Mouse (Mus musculus) CH12.LX (cell line): ENCODE measurements at regions not wholly inside any gene's neighbourhood (a gene's known extent, or its start where the extent isn't known, plus 50 kb on each side); places are given as distances from the start of the nearest gene placed in this dataset.

Source experiments
- MAZ ChIP-seq: IDR thresholded peaks from 2 replicates; pipeline ENCODE4 v1.6.1; 2012; ENCODE audit warnings: low read depth, mild to moderate bottlenecking, inconsistent platforms, low read length, improper control_type of control experiment, moderate library complexity
- POLR2A ChIP-seq: IDR thresholded peaks from 2 replicates; pipeline ENCODE4 v1.6.1; 2011; ENCODE audit warnings: low read depth, mild to moderate bottlenecking, improper control_type of control experiment, low read length
- RAD21 ChIP-seq: IDR thresholded peaks from 2 replicates; pipeline ENCODE4 v1.6.1; 2011; ENCODE audit warnings: low read depth, mild to moderate bottlenecking, low read length, improper control_type of control experiment, moderate library complexity
- ZMIZ1 ChIP-seq: IDR thresholded peaks from 2 replicates; pipeline ENCODE4 v1.6.1; 2012; ENCODE audit warnings: low read depth, mild to moderate bottlenecking, inconsistent platforms, low read length, improper control_type of control experiment

DNA sequence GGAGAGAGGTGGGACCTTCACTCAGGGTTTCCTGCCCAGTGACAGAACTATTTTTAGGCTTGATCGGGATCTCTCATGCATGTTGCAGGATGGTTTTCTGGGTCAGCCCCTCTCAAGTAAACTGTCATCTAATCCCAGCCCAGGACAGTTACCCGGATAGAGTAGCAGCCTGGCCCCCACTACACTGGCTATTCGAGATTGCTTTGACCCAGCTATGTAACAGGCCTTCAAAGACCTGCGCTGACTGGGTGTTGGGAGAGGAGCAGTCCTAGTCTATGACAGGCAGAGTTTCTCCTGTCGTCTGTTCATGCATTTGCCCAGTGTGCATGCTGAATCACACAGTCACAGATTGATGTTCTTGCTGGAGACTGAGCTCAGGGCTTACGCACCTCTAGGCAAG lies 86.2 kb upstream of the Epcam start:
- TF ChIP-seq MAZ (no peak), ZMIZ1 (no peak), POLR2A (no peak), RAD21 (no peak)
